Mouse (Mus musculus): Measurements from ENCODE around the gene Fgfbp3.
"Not testable (repeated sequence)": the region's sequence is repeated elsewhere in the genome, so short reads cannot be mapped to it uniquely, and the experiment has no call there.

The Fgfbp3 gene

GRCm38 (mm10) chr19:36919466-36919865, at the start of gene Fgfbp3:
Gene Fgfbp3, minus strand, starts transcription at chr19:36919615.
- DNase-seq (ENCODE audit: low read depth, low spot score) = no peak

DNA sequence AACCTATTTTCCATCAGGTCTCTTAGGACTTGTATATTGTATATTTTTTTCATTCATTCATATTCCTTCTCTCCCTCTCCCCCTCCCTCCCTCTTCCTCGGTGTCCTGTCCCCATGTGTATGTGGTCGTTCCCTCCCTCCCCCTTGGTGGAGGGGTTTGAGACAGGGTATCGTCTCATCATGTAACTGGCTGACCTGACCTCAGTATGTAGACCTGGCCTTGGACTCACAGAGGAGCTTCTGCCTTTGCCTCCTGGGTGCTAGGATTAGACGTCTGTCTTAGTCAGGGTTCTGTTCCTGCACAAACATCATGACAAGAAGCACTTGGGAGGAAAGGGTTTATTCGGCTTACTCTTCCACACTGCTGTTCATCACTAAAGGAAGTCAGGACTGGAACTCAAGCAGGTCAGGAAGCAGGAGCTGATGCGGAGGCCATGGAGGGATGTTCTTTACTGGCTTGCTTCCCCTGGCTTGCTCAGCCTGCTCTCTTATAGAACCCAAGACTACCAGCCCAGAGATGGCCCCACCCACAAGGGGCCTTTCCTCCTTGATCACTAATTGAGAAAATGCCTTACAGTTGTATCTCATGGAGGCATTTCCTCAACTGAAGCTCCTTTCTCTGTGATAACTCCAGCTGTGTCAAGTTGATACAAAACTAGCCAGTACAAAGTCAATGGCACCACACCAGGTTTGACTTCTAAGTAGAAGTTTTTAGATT, 43.3 kb upstream of the Fgfbp3 start:
- not testable (repeated sequence) for DNase-seq (ENCODE audit: low read depth, low spot score)

- DNase-seq (ENCODE audit: low read depth, low spot score) = no peak
Observed at GRCm38 (mm10) chr19:36961320-36961719, 41.9 kb upstream of the Fgfbp3 start.

- DNase-seq (ENCODE audit: low read depth, low spot score) = no peak
Observed at GRCm38 (mm10) chr19:36958331-36958730, 38.9 kb upstream of the Fgfbp3 start.

- DNase-seq (ENCODE audit: low read depth, low spot score) = no peak
Observed at GRCm38 (mm10) chr19:36953637-36954206, 34.3 kb upstream of the Fgfbp3 start.

DNA sequence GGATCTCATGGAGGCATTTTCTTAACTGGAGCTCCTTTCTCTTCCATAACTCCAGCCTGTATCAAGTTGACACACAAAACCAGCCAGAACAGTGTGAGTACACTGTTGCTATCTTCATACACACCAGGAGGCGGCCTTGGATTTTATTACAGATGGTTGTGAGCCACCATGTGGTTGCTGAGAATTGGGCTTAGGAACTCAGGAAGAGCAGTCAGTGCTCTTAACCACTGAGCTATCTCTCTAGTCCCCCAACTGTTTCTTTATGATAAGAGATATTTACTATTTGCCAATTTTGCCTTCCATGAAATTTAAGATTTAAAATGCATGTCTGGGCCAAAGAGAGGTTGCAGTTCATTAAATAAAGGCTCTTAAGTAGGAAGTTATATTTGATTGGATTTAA, 20.6 kb upstream of the Fgfbp3 start:
- DNase-seq (ENCODE audit: low read depth, low spot score) = no peak

GRCm38 (mm10) chr19:36938008-36938407, 18.6 kb upstream of the Fgfbp3 start:
- no peak for DNase-seq (ENCODE audit: low read depth, low spot score)

- DNase-seq (ENCODE audit: low read depth, low spot score) = no peak
Observed at GRCm38 (mm10) chr19:36936285-36936684, 16.9 kb upstream of the Fgfbp3 start.

GRCm38 (mm10) chr19:36932613-36933012, 13.2 kb upstream of the Fgfbp3 start:
- DNase-seq (ENCODE audit: low read depth, low spot score) = no peak

DNA sequence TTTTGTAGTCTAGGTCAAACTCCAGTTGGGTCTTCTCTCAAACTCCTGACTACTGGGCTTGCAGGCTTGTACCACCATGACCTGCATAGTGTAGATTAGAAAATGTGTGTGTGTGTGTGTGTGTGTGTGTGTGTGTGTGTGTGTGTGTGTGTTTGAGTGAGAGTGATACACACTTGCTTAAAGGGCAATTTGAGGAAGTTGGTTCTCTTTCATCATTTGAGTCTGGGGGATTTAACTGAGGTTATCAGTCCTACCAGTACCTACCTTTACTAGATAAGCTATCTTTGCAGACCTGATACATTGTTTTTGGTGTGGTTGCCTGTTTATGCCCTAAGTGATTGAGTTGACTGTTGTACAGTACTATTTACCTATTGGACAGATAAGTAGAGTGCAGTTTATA, 12.7 kb upstream of the Fgfbp3 start:
- DNase-seq (ENCODE audit: low read depth, low spot score) = no peak

DNA sequence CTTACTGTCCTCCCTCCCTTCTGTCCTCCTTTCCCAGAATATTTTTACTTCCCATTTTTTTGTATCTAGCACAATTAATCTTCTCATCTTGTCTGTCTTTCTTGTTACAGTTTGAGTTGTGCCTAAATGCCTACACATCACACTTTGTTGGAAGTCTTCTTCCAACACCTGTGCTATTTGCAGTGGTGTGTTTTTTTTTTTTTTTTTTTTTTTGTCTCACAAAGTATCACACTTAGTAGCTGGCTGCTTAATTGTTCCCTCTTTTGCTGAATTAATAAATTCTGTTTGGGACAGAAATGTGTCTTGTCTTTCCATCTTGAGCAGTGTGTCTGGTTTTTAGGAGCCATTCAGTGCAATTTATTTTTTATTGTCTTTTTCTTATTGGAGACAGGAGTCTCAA, 10.4 kb upstream of the Fgfbp3 start:
- DNase-seq (ENCODE audit: low read depth, low spot score) = no peak

DNA sequence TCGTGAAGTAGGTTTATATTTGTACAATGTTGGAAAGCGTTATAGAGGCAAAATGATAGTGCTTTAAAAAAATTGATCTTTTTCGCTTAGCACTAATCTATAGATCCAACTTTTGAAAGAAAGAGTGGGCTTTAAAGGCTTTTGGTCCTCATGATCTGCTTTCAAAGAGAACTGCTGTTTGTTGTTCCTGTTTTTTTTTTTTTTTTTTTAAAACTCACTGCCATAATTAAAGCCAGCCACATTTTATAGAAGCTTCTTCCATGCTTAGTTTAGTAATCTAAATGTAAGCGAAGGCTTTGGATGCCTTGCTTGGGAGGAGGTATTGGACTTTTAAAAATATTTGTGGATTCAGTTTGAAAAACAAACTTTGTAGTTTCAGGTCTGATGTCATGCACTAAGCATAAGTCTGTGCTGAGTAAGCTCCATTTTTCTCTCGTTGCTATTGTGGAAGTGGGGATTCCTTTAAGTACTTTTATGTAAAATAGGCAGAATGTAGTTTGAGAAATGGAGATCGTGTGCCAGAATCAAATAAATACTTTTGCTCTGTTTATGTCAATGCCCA, 8.5 kb upstream of the Fgfbp3 start:
- no peak for DNase-seq (ENCODE audit: low read depth, low spot score)

DNA sequence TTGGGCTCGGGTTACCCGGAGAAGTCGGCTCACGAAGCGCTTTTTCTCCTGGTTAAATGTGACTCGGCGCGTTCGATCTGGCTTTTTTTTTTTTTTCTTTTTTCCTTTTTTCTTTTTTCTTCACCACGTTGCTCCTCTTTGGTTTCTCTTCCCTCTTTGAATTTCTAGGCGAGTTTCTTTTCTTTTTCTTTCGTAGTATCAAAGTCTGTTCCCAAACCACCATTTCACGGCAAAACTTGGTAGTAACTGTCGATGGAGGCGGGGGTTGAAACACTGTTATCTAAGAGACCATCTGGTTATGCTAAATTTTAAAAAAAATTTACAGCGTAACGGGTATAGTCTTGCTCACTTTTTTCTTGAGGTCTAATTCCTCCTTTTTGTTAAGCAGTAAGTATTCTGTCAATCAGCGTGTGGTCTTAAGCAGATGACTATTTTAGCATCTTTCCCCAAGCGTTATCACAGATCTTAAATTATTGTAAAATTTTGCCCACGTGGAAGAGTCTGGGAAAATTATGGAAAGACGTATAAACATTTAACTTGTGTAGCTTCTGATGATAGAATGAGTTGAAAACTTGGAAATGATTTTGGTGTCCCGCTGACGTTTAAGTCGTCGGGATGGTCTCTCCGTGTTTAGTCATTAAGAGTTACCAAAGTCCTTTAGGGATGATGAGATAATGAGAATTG, 7.3 kb upstream of the Fgfbp3 start:
- DNase-seq (ENCODE audit: low read depth, low spot score) = no peak

DNA sequence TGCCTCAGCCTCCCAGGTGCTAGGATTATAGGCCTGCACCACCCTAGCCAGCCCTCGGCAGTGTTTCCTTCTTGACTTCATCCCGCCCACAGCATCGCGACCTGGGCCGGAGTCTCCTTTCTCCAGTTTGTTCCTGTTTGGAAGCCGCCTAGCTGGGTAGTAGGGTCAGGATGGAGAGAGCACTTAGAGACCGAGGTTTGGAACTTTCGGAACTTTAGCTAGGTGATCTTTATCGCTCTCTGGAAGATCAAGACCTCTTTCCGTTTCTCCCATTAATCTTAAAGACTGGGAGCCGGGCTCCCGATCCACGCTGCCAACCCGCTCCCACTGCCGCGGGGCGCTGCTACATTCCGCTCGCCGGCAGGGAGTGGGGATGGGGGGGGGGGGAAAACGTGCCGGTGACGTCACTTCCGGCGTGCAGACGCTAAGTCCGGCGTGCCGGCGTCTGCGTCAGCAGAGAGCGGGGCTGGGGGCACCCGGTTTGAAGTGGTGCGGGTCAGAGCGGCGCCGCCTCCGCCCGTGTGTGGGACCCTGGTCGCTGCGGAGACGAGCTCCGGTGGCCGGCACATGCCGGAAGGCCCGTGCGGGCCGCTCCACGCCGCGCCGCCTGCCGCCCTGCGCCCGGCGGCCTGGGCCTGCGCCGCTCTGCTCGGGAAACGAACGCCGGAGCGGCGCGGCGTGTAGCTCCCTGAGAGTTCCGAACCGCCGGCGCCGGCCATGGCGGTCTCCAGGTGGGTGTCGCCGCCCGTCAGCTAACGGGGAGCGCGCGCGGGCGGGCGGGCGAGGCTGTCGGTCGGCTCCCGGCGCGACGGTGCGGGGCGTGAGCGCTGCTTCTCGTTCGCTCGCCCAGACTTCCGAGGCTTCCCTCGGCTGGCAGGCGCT, 6.5 kb upstream of the Fgfbp3 start, which contains the start of gene Btaf1:
Gene Btaf1, plus strand, starts transcription at position 409 of the 882 bp plus-strand sequence.
- DNase-seq (ENCODE audit: low read depth, low spot score) = peak; percentile 89

GRCm38 (mm10) chr19:36922936-36923335, 3.5 kb upstream of the Fgfbp3 start:
- no peak for DNase-seq (ENCODE audit: low read depth, low spot score)

- DNase-seq (ENCODE audit: low read depth, low spot score) = no peak
Observed at GRCm38 (mm10) chr19:36922015-36922414, 2.6 kb upstream of the Fgfbp3 start.

DNA sequence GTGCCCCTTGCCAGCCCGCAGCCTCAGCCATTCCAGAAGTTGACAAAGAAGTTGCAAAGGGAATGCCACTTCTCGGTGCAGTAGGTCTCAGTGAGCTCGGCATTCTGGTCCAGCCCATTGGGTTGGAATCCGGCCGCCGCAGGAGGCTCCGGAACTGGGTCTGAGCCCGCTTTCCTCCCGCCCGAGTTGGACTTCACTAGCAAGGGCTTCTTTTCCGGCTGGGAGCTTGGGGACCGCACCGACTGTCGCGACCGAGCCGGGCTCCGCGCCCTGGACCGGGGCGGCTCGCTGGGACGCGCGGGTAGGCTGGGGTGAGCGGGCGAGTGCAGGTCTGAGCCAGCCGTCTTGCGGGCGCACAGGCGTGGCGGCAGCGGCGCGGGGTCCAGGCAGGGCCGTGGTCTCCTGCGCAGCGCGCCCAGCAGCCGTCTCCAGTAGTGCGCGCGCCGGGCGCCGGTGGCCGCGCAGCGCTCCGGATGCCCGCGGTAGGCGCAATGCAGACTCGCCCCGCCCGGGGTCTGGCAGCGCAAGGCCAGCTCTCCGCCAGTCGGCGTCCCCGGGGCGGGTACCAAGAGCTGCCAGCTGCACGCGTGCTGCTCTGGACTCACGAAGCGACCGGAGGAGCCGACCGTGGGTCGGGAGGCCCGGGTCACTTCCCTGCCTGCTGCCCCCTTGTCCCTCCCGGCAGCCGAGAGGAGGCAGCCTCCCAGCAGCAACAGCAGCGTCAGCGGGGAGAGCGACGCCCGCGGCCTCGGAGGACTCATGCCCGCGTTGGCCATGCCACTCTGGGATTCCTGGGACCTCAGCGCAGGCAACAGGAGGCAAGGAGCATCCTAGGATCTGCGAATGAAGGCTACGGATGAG, 744 bp downstream of the Fgfbp3 start:
- peak; percentile 72 for DNase-seq (ENCODE audit: low read depth, low spot score)

GRCm38 (mm10) chr19:36916876-36917389, 2.5 kb downstream of the Fgfbp3 start:
- no peak for DNase-seq (ENCODE audit: low read depth, low spot score)

DNA sequence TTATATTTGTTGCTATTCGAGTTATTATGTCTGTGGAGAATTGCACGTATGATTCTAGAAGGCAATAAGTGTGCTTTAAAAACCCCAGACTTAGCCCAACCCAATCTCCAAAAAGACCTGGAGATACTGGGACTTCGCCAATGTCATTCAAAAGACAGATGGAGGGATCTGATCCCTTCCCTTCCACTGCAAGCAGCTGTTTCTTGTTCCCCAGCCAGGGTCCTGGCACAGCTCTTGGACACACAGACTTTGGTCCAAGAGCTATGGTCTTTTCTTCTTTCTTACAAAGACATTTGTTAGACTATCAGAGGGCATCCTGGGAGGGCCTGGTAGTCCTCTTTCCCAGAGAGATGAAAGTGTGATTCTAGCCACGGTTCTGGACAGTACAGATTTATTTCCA, 3.2 kb downstream of the Fgfbp3 start:
- DNase-seq (ENCODE audit: low read depth, low spot score) = no peak

DNA sequence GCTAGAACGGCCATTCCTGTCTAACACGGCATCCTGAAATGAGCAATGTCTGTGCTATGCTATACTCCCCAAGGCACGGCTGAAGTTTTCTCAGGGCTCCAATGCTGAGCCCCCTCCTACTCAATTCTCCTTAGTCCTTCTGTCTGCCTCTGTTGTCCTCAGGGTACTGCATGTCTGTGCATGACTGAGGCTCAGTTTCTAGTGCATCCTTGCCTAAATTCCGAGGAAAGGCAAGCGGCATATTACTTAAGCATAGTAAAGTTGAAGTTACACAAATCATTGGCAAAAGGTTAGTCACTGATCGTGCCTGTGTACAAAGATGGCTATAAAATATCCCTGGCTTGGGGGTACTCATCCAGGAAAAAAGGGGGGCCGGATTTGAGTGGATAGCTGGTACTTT, 6.4 kb downstream of the Fgfbp3 start:
- DNase-seq (ENCODE audit: low read depth, low spot score) = no peak

Data from skeletal muscle tissue, adult 2 months (tissue).